Comparison of ENCODE assay signal across 13 mouse cellular contexts in genomic region chr13:64246106-64246505, GRCm38 (mm10).
"Had no signal": no experiment of that assay in that cellular context is flagged by ENCODE, and none has a peak within 500 bp of the region (broad histone marks: within the 10 kb centered on the region; RNA-seq: fewer than 3 reads in every experiment).

No protein-coding gene starts in this region.

- H3K36me3 ChIP-seq: limb, embryonic 15.5 days; midbrain, embryonic 12.5 days; neural tube, embryonic 12.5 days; stomach, embryonic 15.5 days had no signal

- DNase-seq: kidney, adult 2 months; kidney, postnatal 14 days; lung, embryonic 14.5 days; lung, postnatal 10 days; right cerebral cortex, postnatal 14 days had no signal

- H3K4me1 ChIP-seq: limb, embryonic 15.5 days had no signal

- H3K27ac ChIP-seq: kidney, embryonic 15.5 days; limb, embryonic 15.5 days; liver, embryonic 12.5 days; macrophage; midbrain, embryonic 12.5 days; neural tube, embryonic 12.5 days had no signal

- H3K4me3 ChIP-seq: kidney, embryonic 15.5 days; limb, embryonic 15.5 days; liver, embryonic 12.5 days; megakaryocyte, embryonic 14.5 days; midbrain, embryonic 12.5 days; neural tube, embryonic 12.5 days; stomach, embryonic 15.5 days had no signal

- H3K27me3 ChIP-seq: kidney, embryonic 15.5 days; limb, embryonic 15.5 days; liver, embryonic 12.5 days; megakaryocyte, embryonic 14.5 days; neural tube, embryonic 12.5 days; stomach, embryonic 15.5 days had no signal
